Comparison of ENCODE assay signal across 38 mouse cellular contexts in the genomic region with DNA sequence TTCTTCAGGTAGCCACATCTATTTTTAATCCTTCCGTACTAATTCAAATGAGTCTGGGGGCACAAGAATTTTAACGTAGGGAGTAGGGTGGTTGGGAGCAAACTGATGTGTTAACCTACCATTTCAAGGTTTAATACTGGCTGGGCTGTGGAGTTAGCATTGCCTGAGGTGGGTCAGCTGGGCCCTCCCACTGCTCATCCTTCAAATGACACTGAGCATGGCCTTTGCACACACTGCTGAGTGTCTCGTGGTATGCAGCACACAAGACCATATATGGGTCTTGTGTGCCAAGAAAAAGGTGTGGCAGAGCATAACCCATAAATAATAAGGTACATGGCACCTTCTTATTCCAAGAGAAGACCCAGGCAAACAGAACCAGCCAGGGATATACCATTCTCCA. TPM values are rescaled to one million over a fixed set of nuclear protein-coding genes. Genes with fewer than 3 reads are reported as not detected.
"Had no signal": no experiment of that assay in that cellular context is flagged by ENCODE, and none has a peak within 500 bp of the region (broad histone marks: within the 10 kb centered on the region; RNA-seq: fewer than 3 reads in every experiment).

No protein-coding gene starts in this region.

- H3K4me3 ChIP-seq: limb, embryonic 10.5 days; limb, embryonic 12.5 days; limb, embryonic 13.5 days; limb, embryonic 15.5 days; liver, embryonic 12.5 days; liver, embryonic 13.5 days; liver, embryonic 15.5 days; lung, embryonic 15.5 days; megakaryocyte, embryonic 14.5 days; midbrain, embryonic 10.5 days; midbrain, embryonic 12.5 days; midbrain, embryonic 13.5 days; midbrain, embryonic 15.5 days; myocyte; neural tube, embryonic 12.5 days had no signal

- ATAC-seq: liver, embryonic 12.5 days; liver, postnatal 0 days; lung, postnatal 0 days; midbrain, embryonic 13.5 days; midbrain, embryonic 15.5 days; midbrain, embryonic 16.5 days had no signal

- H3K4me2 ChIP-seq: limb, embryonic 12.5 days; limb, embryonic 13.5 days; limb, embryonic 15.5 days; liver, embryonic 11.5 days; liver, embryonic 12.5 days; liver, embryonic 13.5 days; liver, embryonic 15.5 days; lung, embryonic 14.5 days; lung, embryonic 15.5 days; midbrain, embryonic 11.5 days; midbrain, embryonic 12.5 days; midbrain, embryonic 13.5 days; midbrain, embryonic 15.5 days; neural tube, embryonic 12.5 days had no signal

- H3K27me3 ChIP-seq: liver, embryonic 13.5 days; lung, embryonic 15.5 days; midbrain, embryonic 13.5 days; midbrain, embryonic 15.5 days; neural tube, embryonic 12.5 days had no signal

- H3K36me3 ChIP-seq: limb, embryonic 10.5 days; limb, embryonic 12.5 days; limb, embryonic 13.5 days; limb, embryonic 15.5 days; liver, embryonic 12.5 days; liver, embryonic 13.5 days; liver, embryonic 15.5 days; lung, embryonic 15.5 days; midbrain, embryonic 10.5 days; midbrain, embryonic 12.5 days; midbrain, embryonic 13.5 days; midbrain, embryonic 15.5 days; neural tube, embryonic 12.5 days had no signal

- H3K9ac ChIP-seq: limb, embryonic 12.5 days; limb, embryonic 13.5 days; limb, embryonic 15.5 days; liver, embryonic 12.5 days; liver, embryonic 13.5 days; liver, embryonic 14.5 days; liver, embryonic 15.5 days; liver, postnatal 0 days; lung, embryonic 14.5 days; lung, embryonic 15.5 days; midbrain, embryonic 12.5 days; midbrain, embryonic 13.5 days; midbrain, embryonic 15.5 days; neural tube, embryonic 12.5 days had no signal

- H3K27ac ChIP-seq: limb, embryonic 10.5 days; limb, embryonic 12.5 days; limb, embryonic 13.5 days; limb, embryonic 15.5 days; liver, embryonic 12.5 days; liver, embryonic 13.5 days; liver, embryonic 14.5 days; liver, embryonic 15.5 days; lung, embryonic 15.5 days; macrophage; midbrain, embryonic 10.5 days; midbrain, embryonic 12.5 days; midbrain, embryonic 13.5 days; midbrain, embryonic 15.5 days; neural tube, embryonic 12.5 days had no signal

- H3K4me1 ChIP-seq: liver, embryonic 15.5 days; lung, embryonic 15.5 days had no signal

- H3K9me3 ChIP-seq: limb, embryonic 10.5 days; limb, embryonic 12.5 days; limb, embryonic 13.5 days; limb, embryonic 15.5 days; liver, embryonic 12.5 days; liver, embryonic 13.5 days; liver, embryonic 15.5 days; lung, embryonic 15.5 days; megakaryocyte, embryonic 14.5 days; midbrain, embryonic 10.5 days; midbrain, embryonic 12.5 days; midbrain, embryonic 13.5 days; midbrain, embryonic 15.5 days; neural tube, embryonic 12.5 days had no signal

- DNase-seq: left cerebral cortex, postnatal 4 days; liver; liver, embryonic 13.5 days; liver, postnatal 0 days; lung, adult 18-20 months; lung, adult 2 months; lung, embryonic 14.5 days; lung, postnatal 10 days; lung, postnatal 14 days; lung, postnatal 36 days; lung, postnatal 4 days; midbrain, embryonic 14.5 days had no signal

RNA-seq across cellular contexts. Expression of a gene that starts 6.7 kb away (rescaled TPM):
- total RNA-seq: liver, adult 2 months; megakaryocyte progenitor cell, adult 5-6 weeks; megakaryocyte, adult 5-6 weeks; megakaryocyte-erythroid progenitor cell, adult 5-6 weeks; monocyte, adult 5-6 weeks had no signal
- polyA plus RNA-seq: liver, adult 2 months; liver, embryonic 12.5 days; liver, embryonic 13.5 days; liver, embryonic 14.5 days; lung, embryonic 14.5 days; lung, embryonic 15.5 days; lung, embryonic 16.5 days; macrophage had no signal
